Comparison of ENCODE assay signal across 8 mouse cellular contexts in the genomic region with DNA sequence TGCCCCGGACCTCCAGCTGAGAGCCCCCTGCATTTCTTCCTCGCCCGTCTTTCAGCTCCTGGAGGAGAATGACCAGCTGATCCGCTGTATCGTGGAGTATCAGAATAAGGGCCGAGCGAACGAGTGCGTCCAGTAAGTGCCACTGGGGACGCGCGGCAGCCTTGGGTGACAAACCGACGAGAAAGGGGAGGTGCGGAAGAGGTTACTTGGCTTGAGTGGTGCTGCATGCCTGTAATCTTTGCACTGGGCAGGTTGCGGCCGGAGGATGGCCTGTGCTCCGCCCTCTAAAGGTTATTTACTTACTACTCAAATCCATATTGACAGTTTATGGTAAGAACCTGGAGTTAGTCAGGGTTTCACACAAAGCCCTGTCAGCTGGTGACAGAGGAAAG. TPM values are rescaled to one million over a fixed set of nuclear protein-coding genes. Genes with fewer than 3 reads are reported as not detected.
DNase-seq lines count a peak whose midpoint lies in the region; ATAC-seq and TF ChIP-seq lines count a peak whose summit lies in the region.

No protein-coding gene starts in this region.

- no peaks in the 10 kb centered on the region for H3K27me3 ChIP-seq in kidney, embryonic 16.5 days (ENCODE audit: insufficient read depth, low read length)
- H3K27me3 ChIP-seq in forebrain, postnatal 0 days (ENCODE audit: insufficient read depth, low read length) = no peaks in the 10 kb centered on the region
- no peaks in the 10 kb centered on the region for H3K27me3 ChIP-seq in liver, embryonic 14.5 days (ENCODE audit: control insufficient read depth, insufficient read depth, low read length)

- TF ChIP-seq EP300 in liver, embryonic 14.5 days (IDR thresholded peaks at IDR 0.05; ENCODE audit: low read depth) = no peak

- under 1% methylated on average over 18 of the region's 18 CpGs for WGBS in kidney, embryonic 16.5 days
- WGBS in forebrain, postnatal 0 days = under 1% methylated on average over 18 of the region's 18 CpGs
- 0% methylated on average over 18 of the region's 18 CpGs for WGBS in liver, embryonic 14.5 days (ENCODE audit: insufficient replicate concordance)
- under 1% methylated on average over 18 of the region's 18 CpGs for WGBS in olfactory bulb, adult 2 months

- 0 out of 2 replicates have a peak, but pooled peaks have one; percentile 4 for TF ChIP-seq POLR2A in olfactory bulb, adult 2 months (IDR thresholded peaks at IDR 0.05; ENCODE audit: insufficient read depth, low read depth, low read length)

- no peak for TF ChIP-seq CTCF in forebrain, postnatal 0 days (IDR thresholded peaks at IDR 0.05; ENCODE audit: low read depth)
- TF ChIP-seq CTCF in liver, embryonic 14.5 days (IDR thresholded peaks at IDR 0.05; ENCODE audit: low read depth) = peak; percentile 34
- TF ChIP-seq CTCF in olfactory bulb, adult 2 months (IDR thresholded peaks at IDR 0.05; ENCODE audit: insufficient read depth, low read depth, low read length) = no peak

- peaks cover 13% of the 10 kb centered on the region; the same call in 1 of the 2 replicates for H3K36me3 ChIP-seq in kidney, embryonic 16.5 days (ENCODE audit: insufficient read depth, low read length)
- H3K36me3 ChIP-seq in forebrain, postnatal 0 days (ENCODE audit: insufficient read depth) = peaks cover 12% of the 10 kb centered on the region
- peaks cover 6% of the 10 kb centered on the region for H3K36me3 ChIP-seq in liver, embryonic 14.5 days (replicated peaks; ENCODE audit: control insufficient read depth, insufficient read depth, low read depth)

- peak overlapping the region; percentile 95 for H3K27ac ChIP-seq in kidney, embryonic 16.5 days (ENCODE audit: low read length)
- H3K27ac ChIP-seq in forebrain, postnatal 0 days (ENCODE audit: low read depth, low read length) = peak overlapping the region; percentile 92
- peak overlapping the region; percentile 91 for H3K27ac ChIP-seq in liver, embryonic 14.5 days
- peak overlapping the region; percentile 48 for H3K27ac ChIP-seq in olfactory bulb, adult 2 months (ENCODE audit: insufficient read depth, low read depth, low read length)

- no peak for DNase-seq in kidney, adult 11 months
- DNase-seq in forebrain, postnatal 0 days = no peak
- DNase-seq in liver, embryonic 14.5 days (ENCODE audit: low read depth in 3 of 3, low spot score in 3 of 3) = peak in 1 of 3 experiments; percentile 47
- DNase-seq in layer of hippocampus, adult 9-11 months = no peak
- DNase-seq in right cerebral cortex, postnatal 36 days (ENCODE audit: low spot score in 2 of 2) = no peak

- no peaks in the 10 kb centered on the region for H3K9me3 ChIP-seq in kidney, embryonic 16.5 days (ENCODE audit: low read length)
- no peaks in the 10 kb centered on the region for H3K9me3 ChIP-seq in forebrain, postnatal 0 days (ENCODE audit: low read length)
- H3K9me3 ChIP-seq in liver, embryonic 14.5 days (ENCODE audit: control insufficient read depth, low read length) = no peaks in the 10 kb centered on the region

- H3K4me1 ChIP-seq in kidney, embryonic 16.5 days (ENCODE audit: insufficient read depth, low read length) = peaks cover 38% of the 10 kb centered on the region
- peaks cover 13% of the 10 kb centered on the region for H3K4me1 ChIP-seq in forebrain, postnatal 0 days (ENCODE audit: insufficient read depth)
- peaks cover 23 to 31% of the 10 kb centered on the region in 2 experiments for H3K4me1 ChIP-seq in liver, embryonic 14.5 days (replicated peaks; ENCODE audit: control insufficient read depth in 2 of 2, insufficient read depth in 2 of 2, low read length in 1 of 2)
- H3K4me1 ChIP-seq in olfactory bulb, adult 2 months (ENCODE audit: control insufficient read depth, insufficient read depth, low read length) = peaks cover 5% of the 10 kb centered on the region

- ATAC-seq in kidney, embryonic 16.5 days (ENCODE audit: low FRiP score, low TSS enrichment) = peak; percentile 20; the same call in 1 of the 2 replicates
- ATAC-seq in activated CD4-positive, CD25-positive, alpha-beta regulatory T cell, adult 4 months = peak; percentile 33
- peak; percentile 13; the same call in 1 of the 2 replicates for ATAC-seq in forebrain, postnatal 0 days
- ATAC-seq in liver, embryonic 14.5 days (ENCODE audit: insufficient read depth) = peak; percentile 67

- peak overlapping the region; percentile 92 for H3K9ac ChIP-seq in kidney, embryonic 16.5 days (replicated peaks; ENCODE audit: low read length)
- peak overlapping the region; percentile 93 for H3K9ac ChIP-seq in forebrain, postnatal 0 days
- peak overlapping the region; percentile 95 for H3K9ac ChIP-seq in liver, embryonic 14.5 days (replicated peaks)

- peak overlapping the region; percentile 80 for H3K4me2 ChIP-seq in kidney, embryonic 16.5 days (replicated peaks; ENCODE audit: low read depth, low read length)
- peak overlapping the region; percentile 67 for H3K4me2 ChIP-seq in forebrain, postnatal 0 days (ENCODE audit: low read depth)
- peak overlapping the region; percentile 75 for H3K4me2 ChIP-seq in liver, embryonic 14.5 days (ENCODE audit: low read depth)

- peak overlapping the region; percentile 87 for H3K4me3 ChIP-seq in kidney, embryonic 16.5 days (ENCODE audit: low read length)
- H3K4me3 ChIP-seq in forebrain, postnatal 0 days (ENCODE audit: low read depth, low read length) = peak overlapping the region; percentile 88
- H3K4me3 ChIP-seq in liver, embryonic 14.5 days (ENCODE audit: insufficient read depth in 1 of 2, low read depth in 2 of 2, low read length in 2 of 2) = peak overlapping the region; percentile 93 to 95
- H3K4me3 ChIP-seq in olfactory bulb, adult 2 months (ENCODE audit: insufficient read depth, low read depth, low read length) = peak overlapping the region; percentile 87

RNA-seq across cellular contexts. Expression of a gene that starts 0.5 kb away (rescaled TPM):
- 107 and 114 TPM in 2 replicates for polyA plus RNA-seq in kidney, embryonic 16.5 days (2015; fragmentation: Nextera tagmentation; extraction: Ambion mirVana)
- 10 to 100 TPM; 59.3 to 65.0 TPM for polyA plus RNA-seq in activated CD4-positive, CD25-positive, alpha-beta regulatory T cell, adult 4 months (2017; shearing (Covaris generic))
- total RNA-seq in forebrain, postnatal 0 days (2014; rRNA removed) = 69.5 and 104 TPM in 2 replicates
- 185 and 241 TPM in 2 replicates for polyA plus RNA-seq in forebrain, postnatal 0 days (2015; fragmentation: Nextera tagmentation; extraction: Ambion mirVana)
- 23.4 and 24.8 TPM in 2 replicates for polyA plus RNA-seq in liver, embryonic 14.5 days (2012; rRNA removed)
- 76.8 and 83.3 TPM in 2 replicates for polyA plus RNA-seq in liver, embryonic 14.5 days (2014; fragmentation: Nextera tagmentation; extraction: Ambion mirVana)
- not detected in 2 replicates for polyA plus RNA-seq in olfactory bulb, adult 2 months (2012; ENCODE audit: insufficient read depth, insufficient read length, low replicate concordance, missing spikeins)

RNA-seq across cellular contexts. Expression of a gene that starts 5.3 kb away (rescaled TPM):
- 8.5 and 9.0 TPM in 2 replicates for polyA plus RNA-seq in kidney, embryonic 16.5 days (2015; fragmentation: Nextera tagmentation; extraction: Ambion mirVana)
- 10 to 100 TPM; 13.3 to 17.7 TPM for polyA plus RNA-seq in activated CD4-positive, CD25-positive, alpha-beta regulatory T cell, adult 4 months (2017; shearing (Covaris generic))
- total RNA-seq in forebrain, postnatal 0 days (2014; rRNA removed) = 21.2 and 24.8 TPM in 2 replicates
- 22.2 and 36.3 TPM in 2 replicates for polyA plus RNA-seq in forebrain, postnatal 0 days (2015; fragmentation: Nextera tagmentation; extraction: Ambion mirVana)
- 1.6 and 1.8 TPM in 2 replicates for polyA plus RNA-seq in liver, embryonic 14.5 days (2012; rRNA removed)
- polyA plus RNA-seq in liver, embryonic 14.5 days (2014; fragmentation: Nextera tagmentation; extraction: Ambion mirVana) = 2.2 and 2.9 TPM in 2 replicates
- polyA plus RNA-seq in olfactory bulb, adult 2 months (2012; ENCODE audit: insufficient read depth, insufficient read length, low replicate concordance, missing spikeins) = not detected in 2 replicates

RNA-seq across cellular contexts. Expression of a gene that starts 8.4 kb away (rescaled TPM):
- polyA plus RNA-seq in kidney, embryonic 16.5 days (2015; fragmentation: Nextera tagmentation; extraction: Ambion mirVana) = 46.1 and 57.5 TPM in 2 replicates
- polyA plus RNA-seq in activated CD4-positive, CD25-positive, alpha-beta regulatory T cell, adult 4 months (2017; shearing (Covaris generic)) = 100 to 1,000 TPM in 1 of 2 experiments, 10 to 100 TPM in 1; 90.3 to 104 TPM
- total RNA-seq in forebrain, postnatal 0 days (2014; rRNA removed) = 79.8 and 97.3 TPM in 2 replicates
- 31.3 and 43.2 TPM in 2 replicates for polyA plus RNA-seq in forebrain, postnatal 0 days (2015; fragmentation: Nextera tagmentation; extraction: Ambion mirVana)
- 29.5 and 41.5 TPM in 2 replicates for polyA plus RNA-seq in liver, embryonic 14.5 days (2012; rRNA removed)
- 18.5 and 24.0 TPM in 2 replicates for polyA plus RNA-seq in liver, embryonic 14.5 days (2014; fragmentation: Nextera tagmentation; extraction: Ambion mirVana)
- 164 and 673 TPM in 2 replicates for polyA plus RNA-seq in olfactory bulb, adult 2 months (2012; ENCODE audit: insufficient read depth, insufficient read length, low replicate concordance, missing spikeins)

RNA-seq across cellular contexts. Expression of a gene that starts 48.5 kb away (rescaled TPM):
- polyA plus RNA-seq in kidney, embryonic 16.5 days (2015; fragmentation: Nextera tagmentation; extraction: Ambion mirVana) = 8.1 and 9.5 TPM in 2 replicates
- not detected for polyA plus RNA-seq in activated CD4-positive, CD25-positive, alpha-beta regulatory T cell, adult 4 months (2017; shearing (Covaris generic))
- 44.6 and 48.8 TPM in 2 replicates for total RNA-seq in forebrain, postnatal 0 days (2014; rRNA removed)
- 16.3 and 17.5 TPM in 2 replicates for polyA plus RNA-seq in forebrain, postnatal 0 days (2015; fragmentation: Nextera tagmentation; extraction: Ambion mirVana)
- polyA plus RNA-seq in liver, embryonic 14.5 days (2012; rRNA removed) = 1.8 and 2.3 TPM in 2 replicates
- polyA plus RNA-seq in liver, embryonic 14.5 days (2014; fragmentation: Nextera tagmentation; extraction: Ambion mirVana) = 0.52 and 0.75 TPM in 2 replicates
- polyA plus RNA-seq in olfactory bulb, adult 2 months (2012; ENCODE audit: insufficient read depth, insufficient read length, low replicate concordance, missing spikeins) = not detected in 2 replicates

Comparison
In these comparisons a context has a peak if more than half of its experiments do, and no peak if none do; other contexts are left out.
1. ATAC-seq: peak in every context shown above with its lines; median percentile 67 in liver, embryonic 14.5 days; 33 in activated CD4-positive, CD25-positive, alpha-beta regulatory T cell, adult 4 months; 20 in kidney, embryonic 16.5 days; 13 in forebrain, postnatal 0 days.
2. RNA of a gene that starts 0.5 kb away (polyA plus RNA-seq): 185 to 241 TPM in forebrain, postnatal 0 days, 107 to 114 TPM in kidney, embryonic 16.5 days, 23.4 to 83.3 TPM in liver, embryonic 14.5 days and 59.3 to 65.0 TPM in activated CD4-positive, CD25-positive, alpha-beta regulatory T cell, adult 4 months; not detected in olfactory bulb, adult 2 months; every median in the first group is over 10 times any median in the second.
3. Peak in every context shown above with its lines, with median percentiles within 50 percentile points of each other: H3K27ac ChIP-seq, H3K4me2 ChIP-seq, H3K4me3 ChIP-seq and H3K9ac ChIP-seq.